Mouse (Mus musculus) limb, embryonic 10.5 days (tissue): ENCODE results near the gene Bak1. TPM values are rescaled to one million over a fixed set of nuclear protein-coding genes. Genes with fewer than 3 reads are reported as not detected.

Experiments used
- DNase-seq: peaks from one replicate; pipeline ENCODE4 v3.0.0-alpha.2; 2017; ENCODE audit warnings: low spot score
- H3K27ac ChIP-seq: fragments of 300-500 bp; sonication (generic); 2 replicates; pipeline ENCODE4 v1.5.1; 2016; ENCODE audit warnings: mild to moderate bottlenecking
- H3K27me3 ChIP-seq: fragments of 300-500 bp; sonication (generic); 2 replicates; pipeline ENCODE4 v1.6.1; 2016; ENCODE audit warnings: low read depth, mild to moderate bottlenecking; ENCODE audit not compliant: poor library complexity, severe bottlenecking
- H3K36me3 ChIP-seq: fragments of 300-500 bp; sonication (generic); 2 replicates; pipeline ENCODE4 v1.6.1; 2016; ENCODE audit warnings: mild to moderate bottlenecking, moderate library complexity
- H3K4me1 ChIP-seq: fragments of 300-500 bp; sonication (generic); 2 replicates; pipeline ENCODE4 v1.6.1; 2016
- H3K4me3 ChIP-seq: fragments of 300-500 bp; sonication (generic); 2 replicates; pipeline ENCODE4 v1.5.1; 2016; ENCODE audit warnings: mild to moderate bottlenecking, moderate library complexity
- H3K9me3 ChIP-seq: fragments of 300-500 bp; sonication (generic); replicated peaks from 2 replicates; pipeline ENCODE4 v1.6.1; 2016; ENCODE audit warnings: mild to moderate bottlenecking
- WGBS: fragments of 180-500 bp; shearing (Covaris S2); methylation state at CpG from one replicate; pipeline ENCODE4 v1.1.7; 2016; 5-methylcytosine and 5-hydroxymethylcytosine counted together
- polyA plus RNA-seq: library from polyadenylated mRNA; unstranded; fragments of >200 nt; fragmentation: Nextera tagmentation; extraction: Ambion mirVana; gene quantifications from 2 replicates; pipeline ENCODE4 v1.2.1, GENCODE M21; 2016

The Bak1 gene
- polyA plus RNA-seq, 1 experiment from 2014 or later: 3.7 TPM

GRCm38 (mm10) chr17:27028284-27028795 is 469 bp downstream of the Bak1 start:
- Histone ChIP-seq H3K27ac (peak overlapping the region; percentile 94), H3K27me3 (no peaks in the 10 kb centered on the region), H3K4me1 (peaks cover 33% of the 10 kb centered on the region), H3K36me3 (peaks cover 31% of the 10 kb centered on the region), H3K9me3 (no peaks in the 10 kb centered on the region), H3K4me3 (peak overlapping the region; percentile 72)
- 2% methylated on average over 19 of the region's 19 CpGs for WGBS
- DNase-seq: peak; percentile 93

- no peak for DNase-seq
- Histone ChIP-seq H3K4me1 (peaks cover 26% of the 10 kb centered on the region), H3K36me3 (peaks cover 38% of the 10 kb centered on the region), H3K27me3 (no peaks in the 10 kb centered on the region), H3K9me3 (no peaks in the 10 kb centered on the region), H3K4me3 (peak overlapping the region; percentile 72), H3K27ac (peak overlapping the region; percentile 94)
- WGBS: 31% methylated on average over 12 of the region's 12 CpGs
These were observed 1.1 kb downstream of the Bak1 start for GRCm38 (mm10) chr17:27027460-27028283.

DNA sequence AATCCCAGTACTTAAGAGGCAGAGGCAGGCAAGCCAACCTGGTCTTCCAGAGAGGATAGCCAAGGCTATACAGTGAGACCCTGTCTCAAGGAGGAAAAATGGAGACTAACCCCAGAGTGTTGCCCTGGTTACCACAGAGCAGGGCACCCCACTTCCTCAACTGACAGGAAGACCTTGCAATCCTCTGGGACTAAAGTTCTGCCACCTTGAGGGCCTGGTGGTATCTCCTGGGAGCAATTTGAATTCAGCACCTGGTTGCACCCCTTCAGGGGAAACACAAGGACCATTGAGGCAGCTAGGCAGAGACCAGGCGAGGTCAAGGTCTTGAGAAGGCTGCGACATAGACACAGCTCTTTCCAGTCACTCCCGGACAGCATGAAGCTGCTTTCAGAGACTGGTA is 2.9 kb downstream of the Bak1 start:
- no peak overlapping the region for H3K4me3 ChIP-seq
- no peak for DNase-seq
- H3K4me1 ChIP-seq: peaks cover 22% of the 10 kb centered on the region
- H3K27ac ChIP-seq: no peak overlapping the region
- no peaks in the 10 kb centered on the region for H3K9me3 ChIP-seq
- 91% methylated on average over 3 of the region's 3 CpGs for WGBS
- no peaks in the 10 kb centered on the region for H3K27me3 ChIP-seq
- peaks cover 55% of the 10 kb centered on the region for H3K36me3 ChIP-seq

GRCm38 (mm10) chr17:27025326-27025902 is 3.4 kb downstream of the Bak1 start:
- 96% methylated on average over 17 of the region's 17 CpGs for WGBS
- H3K27me3 ChIP-seq: no peaks in the 10 kb centered on the region
- no peak overlapping the region for H3K27ac ChIP-seq
- peaks cover 22% of the 10 kb centered on the region for H3K4me1 ChIP-seq
- peaks cover 60% of the 10 kb centered on the region for H3K36me3 ChIP-seq
- no peak for DNase-seq
- no peak overlapping the region for H3K4me3 ChIP-seq
- H3K9me3 ChIP-seq: no peaks in the 10 kb centered on the region

- no peak overlapping the region for H3K4me3 ChIP-seq
- DNase-seq: no peak
- no peak overlapping the region for H3K27ac ChIP-seq
- H3K9me3 ChIP-seq: no peaks in the 10 kb centered on the region
- H3K36me3 ChIP-seq: peaks cover 72% of the 10 kb centered on the region
- no peaks in the 10 kb centered on the region for H3K27me3 ChIP-seq
- WGBS: 94% methylated on average over 4 of the region's 4 CpGs
- peaks cover 18% of the 10 kb centered on the region for H3K4me1 ChIP-seq
These were observed 5.5 kb downstream of the Bak1 start for GRCm38 (mm10) chr17:27023342-27023741.

DNA sequence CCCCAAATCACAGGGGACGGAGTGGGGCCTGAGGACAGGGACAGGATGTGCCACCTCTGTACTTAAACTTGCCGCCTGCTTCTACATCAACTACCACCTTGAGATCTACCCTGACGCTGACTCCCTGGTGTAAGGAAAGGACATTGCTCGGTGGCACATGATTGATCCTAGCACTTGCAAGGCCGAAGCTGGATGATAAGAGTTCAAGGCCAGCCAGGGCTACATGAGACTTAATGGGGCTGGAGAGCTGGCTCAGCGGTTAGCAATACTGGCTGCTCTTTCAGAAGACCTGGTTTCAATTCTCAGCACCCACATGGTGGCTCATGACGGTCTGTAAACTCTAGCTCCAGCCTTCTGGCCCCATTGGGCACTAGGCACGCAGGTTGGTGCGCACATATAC is 7.1 kb downstream of the Bak1 start:
- WGBS: 92% methylated on average over 9 of the region's 9 CpGs
- Histone ChIP-seq H3K4me3 (no peak overlapping the region), H3K4me1 (peaks cover 18% of the 10 kb centered on the region), H3K27ac (no peak overlapping the region), H3K36me3 (peaks cover 72% of the 10 kb centered on the region), H3K9me3 (no peaks in the 10 kb centered on the region), H3K27me3 (no peaks in the 10 kb centered on the region)
- no peak for DNase-seq

DNA sequence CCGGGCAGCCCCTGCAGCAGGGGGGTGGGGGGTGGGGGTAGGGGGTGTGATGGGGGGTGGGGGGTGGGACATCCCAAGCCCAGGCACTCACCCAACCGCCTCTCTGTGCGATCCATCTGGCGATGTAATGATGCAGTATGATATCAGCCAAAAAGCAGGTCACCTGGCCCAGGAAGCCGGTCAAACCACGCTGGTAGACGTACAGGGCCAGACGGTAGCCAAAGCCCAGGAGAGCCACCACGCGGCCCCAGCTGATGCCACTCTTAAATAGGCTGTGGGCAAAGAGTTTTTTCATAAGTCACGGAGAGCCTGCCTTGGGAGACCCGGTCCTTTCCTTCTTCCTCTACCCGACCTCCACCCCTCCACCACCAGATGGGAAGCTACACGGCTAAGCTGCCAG is 7.7 kb downstream of the Bak1 start:
- no peaks in the 10 kb centered on the region for H3K9me3 ChIP-seq
- no peak overlapping the region for H3K27ac ChIP-seq
- peaks cover 18% of the 10 kb centered on the region for H3K4me1 ChIP-seq
- WGBS: 93% methylated on average over 14 of the region's 14 CpGs
- H3K36me3 ChIP-seq: peaks cover 68% of the 10 kb centered on the region
- H3K27me3 ChIP-seq: no peaks in the 10 kb centered on the region
- no peak for DNase-seq
- H3K4me3 ChIP-seq: no peak overlapping the region

DNA sequence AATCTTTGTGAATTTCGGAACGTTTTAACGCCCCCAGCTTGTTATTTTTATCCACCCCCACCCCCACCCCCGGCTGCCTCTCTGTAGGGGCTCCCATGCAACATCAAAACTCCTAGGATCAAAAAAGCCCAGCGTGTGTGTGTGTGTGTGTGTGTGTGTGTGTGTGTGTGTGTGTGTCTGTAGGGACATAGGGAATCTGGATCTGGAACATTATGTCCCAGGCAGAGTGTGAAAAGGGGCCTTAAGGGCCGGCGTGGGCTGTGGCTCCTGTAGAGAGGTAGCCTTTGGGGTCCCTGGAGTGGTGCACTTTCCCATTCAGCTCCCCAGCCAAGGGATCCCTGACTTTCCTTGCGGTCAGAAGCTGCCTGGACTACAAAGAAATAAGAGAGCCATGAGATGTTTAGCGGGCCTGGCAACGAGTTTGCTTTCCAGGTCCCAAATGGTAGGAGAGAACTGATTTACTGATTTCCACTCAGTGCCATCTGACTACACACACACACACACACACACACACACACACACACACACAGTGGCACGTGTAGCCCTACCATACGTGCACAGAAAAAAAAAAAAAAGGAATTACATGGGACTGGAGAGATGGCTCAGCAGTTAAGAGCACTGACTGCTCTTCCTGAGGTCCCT is 10.1 kb downstream of the Bak1 start:
- H3K4me3 ChIP-seq: peak overlapping the region; percentile 51
- H3K4me1 ChIP-seq: peaks cover 18% of the 10 kb centered on the region
- peaks cover 44% of the 10 kb centered on the region for H3K36me3 ChIP-seq
- no peaks in the 10 kb centered on the region for H3K9me3 ChIP-seq
- no peak for DNase-seq
- peak overlapping the region; percentile 83 for H3K27ac ChIP-seq
- H3K27me3 ChIP-seq: no peaks in the 10 kb centered on the region
- WGBS: 38% methylated on average over 12 of the region's 12 CpGs

GRCm38 (mm10) chr17:27017564-27018499 is 11.0 kb downstream of the Bak1 start:
- peaks cover 36% of the 10 kb centered on the region for H3K36me3 ChIP-seq
- no peaks in the 10 kb centered on the region for H3K27me3 ChIP-seq
- peak overlapping the region; percentile 51 for H3K4me3 ChIP-seq
- peak; percentile 91 for DNase-seq
- H3K27ac ChIP-seq: peak overlapping the region; percentile 83
- H3K9me3 ChIP-seq: no peaks in the 10 kb centered on the region
- H3K4me1 ChIP-seq: peaks cover 21% of the 10 kb centered on the region
- WGBS: 8% methylated on average over 34 of the region's 34 CpGs

DNA sequence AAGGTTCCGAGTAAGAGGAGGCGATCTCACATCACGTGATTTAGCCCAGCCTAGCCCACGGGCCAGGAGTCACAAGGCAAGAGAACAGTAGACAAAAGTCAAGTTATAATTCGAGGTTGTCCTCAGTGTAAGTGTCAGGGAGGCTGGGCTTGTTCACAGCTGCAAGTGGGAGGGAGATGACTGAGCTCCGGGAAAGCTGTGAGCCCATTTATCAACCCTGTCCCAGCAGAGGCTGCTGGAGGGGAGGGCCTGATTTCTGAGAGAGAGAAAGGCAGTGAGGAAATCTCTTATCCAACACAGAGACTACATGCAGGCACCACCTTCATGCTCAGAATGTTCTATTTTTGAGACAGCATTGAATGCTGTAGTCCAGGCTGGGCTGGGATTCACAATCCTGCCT is 15.9 kb downstream of the Bak1 start:
- Histone ChIP-seq H3K9me3 (no peaks in the 10 kb centered on the region), H3K27me3 (no peaks in the 10 kb centered on the region), H3K4me1 (peaks cover 29% of the 10 kb centered on the region), H3K27ac (peak overlapping the region; percentile 46; the same call in 1 of the 2 replicates), H3K4me3 (peak overlapping the region; percentile 3; the same call in 1 of the 2 replicates), H3K36me3 (no peaks in the 10 kb centered on the region)
- DNase-seq: no peak
- 32% methylated on average over 6 of the region's 6 CpGs for WGBS

DNA sequence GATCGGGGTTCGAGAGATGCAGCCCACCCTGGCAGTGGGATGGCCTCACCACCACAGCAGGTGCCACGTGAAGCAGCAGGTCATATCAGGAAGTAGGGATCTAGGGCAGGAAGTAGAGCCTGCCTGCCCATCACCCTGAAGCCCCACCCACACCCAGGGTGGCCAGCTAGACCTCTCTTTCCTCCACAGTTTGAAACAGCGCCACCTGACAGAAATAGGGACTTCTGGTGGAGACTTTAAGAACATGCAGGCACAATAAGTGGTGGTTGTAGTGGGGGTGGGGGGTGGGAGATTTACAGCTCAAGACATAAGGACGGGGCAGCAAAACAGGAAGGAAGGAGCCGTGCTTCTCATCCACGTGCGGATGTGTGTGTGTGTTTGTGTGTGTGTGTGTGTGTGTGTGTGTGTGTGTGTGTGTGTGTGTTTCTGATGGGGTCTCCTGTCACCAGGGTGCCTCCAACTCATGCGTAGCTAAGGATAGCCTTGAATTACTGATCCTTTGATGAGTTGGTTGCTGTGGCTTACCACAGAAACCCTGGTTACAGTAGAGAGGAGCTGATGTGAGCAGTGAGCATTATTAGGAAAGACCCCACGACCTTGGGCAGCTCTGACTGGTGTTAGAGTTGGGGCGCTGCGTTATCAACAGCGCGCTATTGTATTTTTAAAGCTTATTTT is 16.7 kb downstream of the Bak1 start:
- no peaks in the 10 kb centered on the region for H3K36me3 ChIP-seq
- peaks cover 22% of the 10 kb centered on the region for H3K4me1 ChIP-seq
- H3K27me3 ChIP-seq: no peaks in the 10 kb centered on the region
- WGBS: 60% methylated on average over 14 of the region's 14 CpGs
- no peaks in the 10 kb centered on the region for H3K9me3 ChIP-seq
- DNase-seq: peak; percentile 30
- H3K27ac ChIP-seq: peak overlapping the region; percentile 46; the same call in 1 of the 2 replicates
- H3K4me3 ChIP-seq: peak overlapping the region; percentile 3; the same call in 1 of the 2 replicates

DNA sequence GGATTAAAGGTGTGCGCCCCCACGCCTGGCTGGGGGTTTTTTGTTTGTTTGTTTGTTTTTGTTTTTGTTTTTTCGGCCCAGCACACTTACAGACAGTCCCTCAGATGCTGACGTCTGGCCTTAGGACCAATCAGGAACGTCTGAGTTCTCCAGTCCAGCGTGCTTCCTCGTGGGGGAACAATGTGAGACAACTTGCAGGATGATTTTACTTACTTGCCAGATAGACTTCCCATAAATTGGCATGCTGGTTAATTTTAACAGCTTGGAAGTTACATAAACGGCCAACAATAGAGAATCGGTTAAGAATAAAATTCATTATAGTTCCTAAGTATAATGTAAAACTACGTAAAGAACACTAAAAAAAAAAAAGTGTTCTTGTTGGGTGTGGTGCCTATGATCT is 17.6 kb downstream of the Bak1 start:
- no peaks in the 10 kb centered on the region for H3K27me3 ChIP-seq
- H3K9me3 ChIP-seq: no peaks in the 10 kb centered on the region
- no peak for DNase-seq
- H3K4me1 ChIP-seq: peaks cover 22% of the 10 kb centered on the region
- 92% methylated on average over 10 of the region's 10 CpGs for WGBS
- H3K4me3 ChIP-seq: no peak overlapping the region
- H3K27ac ChIP-seq: no peak overlapping the region
- H3K36me3 ChIP-seq: no peaks in the 10 kb centered on the region
